Mouse (Mus musculus) lung, embryonic 16.5 days (tissue): ENCODE results near the gene Smtnl2. TPM values are rescaled to one million over a fixed set of nuclear protein-coding genes. Genes with fewer than 3 reads are reported as not detected.

Experiments
- ATAC-seq: fragments of 200-750 bp; cut with Nextera tagmentation; 2 replicates; pipeline ENCODE4 v1.8.0; 2017; ENCODE audit warnings: low read depth, mild to moderate bottlenecking, moderate library complexity
- H3K27ac ChIP-seq: fragments of 300-500 bp; sonication (generic); 2 replicates; pipeline ENCODE4 v1.5.1; 2014; ENCODE audit warnings: mild to moderate bottlenecking, control low read depth, low read length
- H3K27me3 ChIP-seq: fragments of 300-500 bp; sonication (generic); 2 replicates; pipeline ENCODE4 v1.6.1; 2014; ENCODE audit warnings: low read depth, low read length, mixed read lengths; ENCODE audit not compliant: control insufficient read depth, insufficient read depth
- H3K36me3 ChIP-seq: fragments of 300-500 bp; sonication (generic); 2 replicates; pipeline ENCODE4 v1.6.1; 2014; ENCODE audit warnings: low read length; ENCODE audit not compliant: control insufficient read depth, insufficient read depth
- H3K4me1 ChIP-seq: fragments of 300-500 bp; sonication (generic); replicated peaks from 2 replicates; pipeline ENCODE4 v1.6.1; 2014; ENCODE audit warnings: low read length, mixed read lengths; ENCODE audit not compliant: control insufficient read depth, insufficient read depth
- H3K4me2 ChIP-seq: fragments of 300-500 bp; sonication (generic); 2 replicates; pipeline ENCODE4 v1.6.1; 2014; ENCODE audit warnings: low read depth, low read length, control low read depth
- H3K4me3 ChIP-seq: fragments of 300-500 bp; sonication (generic); 2 replicates; pipeline ENCODE4 v1.5.1; 2014; ENCODE audit warnings: mild to moderate bottlenecking, low read length, control low read depth
- H3K9ac ChIP-seq: fragments of 300-500 bp; sonication (generic); 2 replicates; pipeline ENCODE4 v1.6.1; 2014; ENCODE audit warnings: low read length, control low read depth
- H3K9me3 ChIP-seq: fragments of 300-500 bp; sonication (generic); 2 replicates; pipeline ENCODE4 v1.6.1; 2016; ENCODE audit warnings: low read length; ENCODE audit not compliant: control insufficient read depth
- WGBS: fragments of 180-500 bp; shearing (Covaris S2); extraction: QIAGEN DNeasy Blood & Tissue Kit; methylation state at CpG from one replicate; pipeline ENCODE4 v1.1.7; 2014; 5-methylcytosine and 5-hydroxymethylcytosine counted together
- polyA plus RNA-seq: library from polyadenylated mRNA; unstranded; fragments of >200 nt; fragmentation: Nextera tagmentation; extraction: Ambion mirVana; gene quantifications from 2 replicates; pipeline ENCODE4 v1.2.1, GENCODE M21; 2015

The Smtnl2 gene
- polyA plus RNA-seq, 1 experiment from 2014 or later = 136 TPM

- Histone ChIP-seq H3K9me3 (no peaks in the 10 kb centered on the region), H3K36me3 (no peaks in the 10 kb centered on the region), H3K4me1 (peaks cover 10% of the 10 kb centered on the region), H3K27me3 (no peaks in the 10 kb centered on the region), H3K9ac (peak overlapping the region; percentile 60), H3K4me3 (peak overlapping the region; percentile 52), H3K4me2 (peak overlapping the region; percentile 85), H3K27ac (no peak overlapping the region)
- peak; percentile 75 for ATAC-seq
- WGBS = 8% methylated on average over 42 of the region's 42 CpGs
These were observed 49.8 kb downstream of the Smtnl2 start for GRCm38 (mm10) chr11:72361385-72362346.

GRCm38 (mm10) chr11:72354971-72355728 is 56.4 kb downstream of the Smtnl2 start:
- H3K27me3 ChIP-seq = no peaks in the 10 kb centered on the region
- peak; percentile 65; the same call in 1 of the 2 replicates for ATAC-seq
- no peak overlapping the region for H3K9ac ChIP-seq
- 24% methylated on average over 20 of the region's 20 CpGs for WGBS
- no peak overlapping the region for H3K27ac ChIP-seq
- H3K36me3 ChIP-seq = no peaks in the 10 kb centered on the region
- peak overlapping the region; percentile 42 for H3K4me2 ChIP-seq
- peaks cover 2% of the 10 kb centered on the region; the same call in 1 of the 2 replicates for H3K4me1 ChIP-seq
- no peak overlapping the region for H3K4me3 ChIP-seq
- no peaks in the 10 kb centered on the region for H3K9me3 ChIP-seq

- Histone ChIP-seq H3K9ac (no peak overlapping the region), H3K27ac (no peak overlapping the region), H3K4me2 (no peak overlapping the region), H3K4me3 (no peak overlapping the region), H3K4me1 (peaks cover 13% of the 10 kb centered on the region), H3K9me3 (no peaks in the 10 kb centered on the region), H3K36me3 (no peaks in the 10 kb centered on the region), H3K27me3 (no peaks in the 10 kb centered on the region)
- no peak for ATAC-seq
- 66% methylated on average over 3 of the region's 3 CpGs for WGBS
These were observed 58.3 kb downstream of the Smtnl2 start for GRCm38 (mm10) chr11:72353186-72353585.

- ATAC-seq = no peak
- no peak overlapping the region for H3K9ac ChIP-seq
- no peaks in the 10 kb centered on the region for H3K9me3 ChIP-seq
- no peaks in the 10 kb centered on the region for H3K27me3 ChIP-seq
- H3K36me3 ChIP-seq = no peaks in the 10 kb centered on the region
- H3K4me3 ChIP-seq = no peak overlapping the region
- WGBS = 72% methylated on average over 1 of the region's 1 CpGs
- peaks cover 13% of the 10 kb centered on the region for H3K4me1 ChIP-seq
- no peak overlapping the region for H3K27ac ChIP-seq
- no peak overlapping the region for H3K4me2 ChIP-seq
These were observed 59.2 kb downstream of the Smtnl2 start for GRCm38 (mm10) chr11:72352272-72352671.

GRCm38 (mm10) chr11:72349652-72350051 is 61.9 kb downstream of the Smtnl2 start:
- Histone ChIP-seq H3K9ac (no peak overlapping the region), H3K4me1 (peaks cover 11% of the 10 kb centered on the region), H3K4me3 (no peak overlapping the region), H3K27me3 (no peaks in the 10 kb centered on the region), H3K27ac (peak overlapping the region; percentile 76), H3K4me2 (no peak overlapping the region), H3K9me3 (no peaks in the 10 kb centered on the region), H3K36me3 (no peaks in the 10 kb centered on the region)
- peak; percentile 48; the same call in 1 of the 2 replicates for ATAC-seq
- WGBS = 35% methylated on average over 4 of the region's 4 CpGs

- H3K36me3 ChIP-seq = no peaks in the 10 kb centered on the region
- no peaks in the 10 kb centered on the region for H3K27me3 ChIP-seq
- peaks cover 11% of the 10 kb centered on the region for H3K4me1 ChIP-seq
- no peak overlapping the region for H3K9ac ChIP-seq
- peak overlapping the region; percentile 70 for H3K27ac ChIP-seq
- no peak; the same call in 1 of the 2 replicates for ATAC-seq
- H3K4me2 ChIP-seq = no peak overlapping the region
- no peaks in the 10 kb centered on the region for H3K9me3 ChIP-seq
- H3K4me3 ChIP-seq = no peak overlapping the region
- 33% methylated on average over 8 of the region's 8 CpGs for WGBS
These were observed 62.5 kb downstream of the Smtnl2 start for GRCm38 (mm10) chr11:72349016-72349415.

- H3K4me1 ChIP-seq = peaks cover 11% of the 10 kb centered on the region
These were observed 63.0 kb downstream of the Smtnl2 start for GRCm38 (mm10) chr11:72348563-72348962.

GRCm38 (mm10) chr11:72344486-72344885 is 67.0 kb downstream of the Smtnl2 start:
- ATAC-seq = no peak
- H3K4me1 ChIP-seq = peaks cover 9% of the 10 kb centered on the region
- no peak overlapping the region for H3K4me3 ChIP-seq
- WGBS = 87% methylated on average over 11 of the region's 11 CpGs
- H3K9me3 ChIP-seq = no peaks in the 10 kb centered on the region
- no peak overlapping the region for H3K9ac ChIP-seq
- H3K27ac ChIP-seq = no peak overlapping the region
- H3K36me3 ChIP-seq = no peaks in the 10 kb centered on the region
- H3K4me2 ChIP-seq = no peak overlapping the region
- no peaks in the 10 kb centered on the region for H3K27me3 ChIP-seq

More at GRCm38 (mm10) chr11:72348563-72348962, 63.0 kb downstream of the Smtnl2 start:
- H3K27ac ChIP-seq = peak overlapping the region; percentile 70
- no peaks in the 10 kb centered on the region for H3K9me3 ChIP-seq
- H3K4me3 ChIP-seq = no peak overlapping the region
- H3K27me3 ChIP-seq = no peaks in the 10 kb centered on the region
- ATAC-seq = peak; percentile 60
- WGBS = 28% methylated on average over 10 of the region's 10 CpGs
- no peak overlapping the region for H3K4me2 ChIP-seq
- H3K9ac ChIP-seq = no peak overlapping the region
- H3K36me3 ChIP-seq = no peaks in the 10 kb centered on the region

- no peak overlapping the region for H3K27ac ChIP-seq
- no peak; the same call in 1 of the 2 replicates for ATAC-seq
- H3K4me2 ChIP-seq = no peak overlapping the region
- H3K4me1 ChIP-seq = peaks cover 4% of the 10 kb centered on the region
- no peak overlapping the region for H3K4me3 ChIP-seq
- H3K36me3 ChIP-seq = no peaks in the 10 kb centered on the region
- no peaks in the 10 kb centered on the region for H3K9me3 ChIP-seq
- no peaks in the 10 kb centered on the region for H3K27me3 ChIP-seq
- 21% methylated on average over 8 of the region's 8 CpGs for WGBS
- H3K9ac ChIP-seq = no peak overlapping the region
These were observed 67.6 kb downstream of the Smtnl2 start for GRCm38 (mm10) chr11:72343904-72344303.
